ENCODE assay signal across 8 mouse cellular contexts in genomic region chr8:13199385-13200061, GRCm38 (mm10). TPM values are rescaled to one million over a fixed set of nuclear protein-coding genes. Genes with fewer than 3 reads are reported as not detected.
DNase-seq lines count a peak whose midpoint lies in the region; ATAC-seq lines count a peak whose summit lies in the region.

No protein-coding gene starts in this region.

- H3K9ac ChIP-seq in heart, embryonic 15.5 days, result peak overlapping the region; percentile 80; the same call in 1 of the 2 replicates
- no peak overlapping the region; the same call in 1 of the 2 replicates for H3K9ac ChIP-seq in embryonic facial prominence, embryonic 11.5 days (replicated peaks; ENCODE audit: low read length)
- peak overlapping the region; percentile 75; the same call in 1 of the 2 replicates for H3K9ac ChIP-seq in midbrain, embryonic 15.5 days

- ATAC-seq in heart, embryonic 15.5 days (replicated peaks; ENCODE audit: insufficient number of reproducible peaks, insufficient read depth, low FRiP score, low read depth), result no peak
- ATAC-seq in embryonic facial prominence, embryonic 11.5 days (replicated peaks; ENCODE audit: insufficient number of reproducible peaks, low FRiP score, low TSS enrichment, low read depth), result 0 out of 2 replicates have a peak, but pooled peaks have one; percentile 40
- 0 out of 2 replicates have a peak, but pooled peaks have one; percentile 12 for ATAC-seq in midbrain, embryonic 15.5 days (replicated peaks)

- no peaks in the 10 kb centered on the region for H3K9me3 ChIP-seq in heart, embryonic 15.5 days (replicated peaks)
- no peaks in the 10 kb centered on the region for H3K9me3 ChIP-seq in embryonic facial prominence, embryonic 11.5 days (replicated peaks; ENCODE audit: control insufficient read depth, low read length)
- no peaks in the 10 kb centered on the region for H3K9me3 ChIP-seq in midbrain, embryonic 15.5 days

- peak overlapping the region; percentile 89 for H3K4me3 ChIP-seq in heart, embryonic 15.5 days
- H3K4me3 ChIP-seq in embryonic facial prominence, embryonic 11.5 days (ENCODE audit: low read depth, low read length), result peak overlapping the region; percentile 81
- H3K4me3 ChIP-seq in midbrain, embryonic 15.5 days, result peak overlapping the region; percentile 82

- peaks cover 27% of the 10 kb centered on the region for H3K4me1 ChIP-seq in heart, embryonic 15.5 days (replicated peaks)
- no peaks in the 10 kb centered on the region; the same call in 1 of the 2 replicates for H3K4me1 ChIP-seq in embryonic facial prominence, embryonic 11.5 days (ENCODE audit: control insufficient read depth, insufficient read depth, low read length)
- peaks cover 19% of the 10 kb centered on the region for H3K4me1 ChIP-seq in midbrain, embryonic 15.5 days

- H3K4me2 ChIP-seq in heart, embryonic 15.5 days, result peak overlapping the region; percentile 94
- H3K4me2 ChIP-seq in embryonic facial prominence, embryonic 11.5 days (ENCODE audit: low read depth, low read length), result peak overlapping the region; percentile 89
- H3K4me2 ChIP-seq in midbrain, embryonic 15.5 days, result peak overlapping the region; percentile 84

- DNase-seq in heart, postnatal 10 days, result no peak
- no peak for DNase-seq in embryonic facial prominence, embryonic 11.5 days (ENCODE audit: low spot score)
- peak; percentile 80 for DNase-seq in kidney, adult 9 months
- no peak for DNase-seq in spleen, postnatal 4 days (ENCODE audit: low spot score in 2 of 2)
- DNase-seq in layer of hippocampus, postnatal 10 days (ENCODE audit: low spot score in 2 of 2), result no peak
- no peak for DNase-seq in embryo, embryonic 9.5 days (ENCODE audit: extremely low spot score)

- peaks cover 35% of the 10 kb centered on the region for H3K27me3 ChIP-seq in heart, embryonic 15.5 days
- peaks cover 27% of the 10 kb centered on the region for H3K27me3 ChIP-seq in embryonic facial prominence, embryonic 11.5 days (ENCODE audit: control insufficient read depth, insufficient read depth, low read length)
- H3K27me3 ChIP-seq in midbrain, embryonic 15.5 days (replicated peaks), result peaks cover 15% of the 10 kb centered on the region

- intact Hi-C loops in heart, postnatal 10 days (cut with DNase I), result no loop called here

- H3K27ac ChIP-seq in heart, embryonic 15.5 days, result no peak overlapping the region
- H3K27ac ChIP-seq in embryonic facial prominence, embryonic 11.5 days (replicated peaks; ENCODE audit: low read depth, low read length), result no peak overlapping the region
- no peak overlapping the region for H3K27ac ChIP-seq in midbrain, embryonic 15.5 days

- H3K36me3 ChIP-seq in heart, embryonic 15.5 days, result no peaks in the 10 kb centered on the region
- no peaks in the 10 kb centered on the region for H3K36me3 ChIP-seq in embryonic facial prominence, embryonic 11.5 days (replicated peaks; ENCODE audit: control insufficient read depth, insufficient read depth, low read depth, low read length)
- H3K36me3 ChIP-seq in midbrain, embryonic 15.5 days (replicated peaks), result no peaks in the 10 kb centered on the region

- 35% methylated on average over 14 of the region's 14 CpGs for WGBS in heart, embryonic 15.5 days
- 23% methylated on average over 14 of the region's 14 CpGs for WGBS in embryonic facial prominence, embryonic 11.5 days
- WGBS in midbrain, embryonic 15.5 days, result 27% methylated on average over 14 of the region's 14 CpGs

RNA-seq across cellular contexts. Expression of gene Grtp1, which starts 0.9 kb away (rescaled TPM):
- 12.5 and 13.6 TPM in 2 replicates for polyA plus RNA-seq in heart, embryonic 15.5 days (2015; fragmentation: Nextera tagmentation; extraction: Ambion mirVana)
- total RNA-seq in heart, postnatal 10 days (2021), result 1 to 10 TPM; 2.5 to 2.6 TPM
- 13.5 and 14.5 TPM in 2 replicates for polyA plus RNA-seq in embryonic facial prominence, embryonic 11.5 days (2014; fragmentation: Nextera tagmentation; extraction: Ambion mirVana)
- 15.9 and 16.3 TPM in 2 replicates for polyA plus RNA-seq in midbrain, embryonic 15.5 days (2015; fragmentation: Nextera tagmentation; extraction: Ambion mirVana)
- 10 to 100 TPM; 10.3 to 10.8 TPM for total RNA-seq in layer of hippocampus, postnatal 10 days (2021)

RNA-seq across cellular contexts. Expression of gene Lamp1, which starts 40.6 kb away (rescaled TPM):
- 285 and 316 TPM in 2 replicates for polyA plus RNA-seq in heart, embryonic 15.5 days (2015; fragmentation: Nextera tagmentation; extraction: Ambion mirVana)
- total RNA-seq in heart, postnatal 10 days (2021), result 100 to 1,000 TPM; 310 to 323 TPM
- polyA plus RNA-seq in embryonic facial prominence, embryonic 11.5 days (2014; fragmentation: Nextera tagmentation; extraction: Ambion mirVana), result 264 and 265 TPM in 2 replicates
- polyA plus RNA-seq in midbrain, embryonic 15.5 days (2015; fragmentation: Nextera tagmentation; extraction: Ambion mirVana), result 259 and 285 TPM in 2 replicates
- 100 to 1,000 TPM; 283 to 309 TPM for total RNA-seq in layer of hippocampus, postnatal 10 days (2021)

RNA-seq across cellular contexts. Expression of gene Adprhl1, which starts 54.4 kb away (rescaled TPM):
- polyA plus RNA-seq in heart, embryonic 15.5 days (2015; fragmentation: Nextera tagmentation; extraction: Ambion mirVana), result 188 and 216 TPM in 2 replicates
- 100 to 1,000 TPM; 418 to 470 TPM for total RNA-seq in heart, postnatal 10 days (2021)
- polyA plus RNA-seq in embryonic facial prominence, embryonic 11.5 days (2014; fragmentation: Nextera tagmentation; extraction: Ambion mirVana), result 0.46 and 1.1 TPM in 2 replicates
- 1.1 TPM in 1 of 2 replicates, not detected in the other for polyA plus RNA-seq in midbrain, embryonic 15.5 days (2015; fragmentation: Nextera tagmentation; extraction: Ambion mirVana)
- 1 to 10 TPM; 2.2 to 3.1 TPM for total RNA-seq in layer of hippocampus, postnatal 10 days (2021)

Comparison
In these comparisons a context has a peak if more than half of its experiments do, and no peak if none do; other contexts are left out.
1. RNA of gene Adprhl1, which starts 54.4 kb away (polyA plus RNA-seq): 188 to 216 TPM in heart, embryonic 15.5 days; 0.46 to 1.1 TPM in embryonic facial prominence, embryonic 11.5 days and 1.1 TPM in midbrain, embryonic 15.5 days; every median in the first group is over 10 times any median in the second.
2. Peak in every context shown above with its lines, with median percentiles within 50 percentile points of each other: H3K4me2 ChIP-seq and H3K4me3 ChIP-seq.